Mouse (Mus musculus) hindbrain, embryonic 15.5 days (tissue): Measurements from ENCODE around the gene Gramd1b. TPM values are rescaled to one million over a fixed set of nuclear protein-coding genes. Genes with fewer than 3 reads are reported as not detected.

Source experiments
- ATAC-seq: fragments of 200-750 bp; cut with Nextera tagmentation; 2 replicates; pipeline ENCODE4 v1.8.0; 2017; ENCODE audit warnings: low read depth, moderate number of reproducible peaks, moderate TSS enrichment; ENCODE audit not compliant: low FRiP score
- H3K27ac ChIP-seq: fragments of 300-500 bp; sonication (generic); replicated peaks from 2 replicates; pipeline ENCODE4 v1.5.1; 2015; ENCODE audit warnings: mild to moderate bottlenecking, inconsistent platforms
- H3K27me3 ChIP-seq: fragments of 300-500 bp; sonication (generic); 2 replicates; pipeline ENCODE4 v1.6.1; 2015; ENCODE audit warnings: control low read depth, inconsistent platforms
- H3K36me3 ChIP-seq: fragments of 300-500 bp; sonication (generic); 2 replicates; pipeline ENCODE4 v1.6.1; 2015; ENCODE audit warnings: control low read depth, inconsistent platforms
- H3K4me1 ChIP-seq: fragments of 300-500 bp; sonication (generic); replicated peaks from 2 replicates; pipeline ENCODE4 v1.6.1; 2015; ENCODE audit warnings: control low read depth, inconsistent platforms
- H3K4me2 ChIP-seq: fragments of 300-500 bp; sonication (generic); 2 replicates; pipeline ENCODE4 v1.6.1; 2015; ENCODE audit warnings: moderate library complexity, mild to moderate bottlenecking, inconsistent platforms
- H3K4me3 ChIP-seq: fragments of 300-500 bp; sonication (generic); 2 replicates; pipeline ENCODE4 v1.5.1; 2015; ENCODE audit warnings: mild to moderate bottlenecking, inconsistent platforms
- H3K9ac ChIP-seq: fragments of 300-500 bp; sonication (generic); 2 replicates; pipeline ENCODE4 v1.6.1; 2015; ENCODE audit warnings: inconsistent platforms
- H3K9me3 ChIP-seq: fragments of 300-500 bp; sonication (generic); 2 replicates; pipeline ENCODE4 v1.6.1; 2016; ENCODE audit warnings: control low read depth, inconsistent platforms
- WGBS: fragments of 180-500 bp; shearing (Covaris S2); methylation state at CpG from one replicate; pipeline ENCODE4 v1.1.7; 2015; 5-methylcytosine and 5-hydroxymethylcytosine counted together
- polyA plus RNA-seq: library from polyadenylated mRNA; unstranded; fragments of >200 nt; fragmentation: Nextera tagmentation; extraction: Ambion mirVana; gene quantifications from 2 replicates; pipeline ENCODE4 v1.2.1, GENCODE M21; 2015

Gramd1b gene
- polyA plus RNA-seq, 1 experiment from 2014 or later = 12.6 TPM

DNA sequence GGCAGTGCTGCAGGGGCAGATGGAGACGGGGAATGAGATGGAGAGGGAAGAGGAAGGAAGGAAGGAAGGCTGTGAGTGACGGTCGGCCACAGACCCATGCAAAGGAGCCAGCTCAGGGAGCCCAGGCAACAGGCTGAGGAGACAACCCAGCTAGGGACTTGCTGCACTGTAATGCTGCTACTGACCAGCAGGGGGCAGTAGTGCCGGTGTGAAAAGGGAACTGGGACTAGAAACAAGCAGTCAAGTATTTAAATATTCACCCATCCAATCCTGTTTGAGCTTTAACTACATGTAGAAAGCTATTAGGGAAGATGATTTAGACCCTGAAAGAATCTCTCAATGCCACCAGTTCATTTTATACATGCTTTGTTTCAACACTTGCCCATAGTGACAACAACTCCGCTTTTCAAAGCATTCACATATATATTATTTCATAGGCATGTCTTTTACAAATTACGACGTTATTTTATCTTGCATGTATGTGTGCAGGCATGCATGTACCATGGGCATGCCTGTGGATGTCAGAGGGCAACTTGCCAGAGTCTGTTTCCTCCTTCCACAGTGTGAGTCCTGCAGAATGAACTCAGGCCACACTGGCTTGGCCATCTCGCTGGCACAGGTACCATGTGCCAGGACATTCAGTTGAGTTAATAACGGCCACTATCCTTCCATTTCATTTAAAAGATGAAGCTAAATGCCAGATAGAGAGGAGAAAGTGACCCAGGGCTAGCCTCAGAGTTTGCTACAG is 197.4 kb downstream of the Gramd1b start:
- H3K27ac ChIP-seq = no peak overlapping the region
- peaks cover 18% of the 10 kb centered on the region for H3K36me3 ChIP-seq
- ATAC-seq = no peak
- no peaks in the 10 kb centered on the region for H3K9me3 ChIP-seq
- H3K4me3 ChIP-seq = no peak overlapping the region
- no peak overlapping the region for H3K4me2 ChIP-seq
- peaks cover 31% of the 10 kb centered on the region for H3K4me1 ChIP-seq
- 57% methylated on average over 9 of the region's 9 CpGs for WGBS
- H3K9ac ChIP-seq = no peak overlapping the region
- no peaks in the 10 kb centered on the region for H3K27me3 ChIP-seq

DNA sequence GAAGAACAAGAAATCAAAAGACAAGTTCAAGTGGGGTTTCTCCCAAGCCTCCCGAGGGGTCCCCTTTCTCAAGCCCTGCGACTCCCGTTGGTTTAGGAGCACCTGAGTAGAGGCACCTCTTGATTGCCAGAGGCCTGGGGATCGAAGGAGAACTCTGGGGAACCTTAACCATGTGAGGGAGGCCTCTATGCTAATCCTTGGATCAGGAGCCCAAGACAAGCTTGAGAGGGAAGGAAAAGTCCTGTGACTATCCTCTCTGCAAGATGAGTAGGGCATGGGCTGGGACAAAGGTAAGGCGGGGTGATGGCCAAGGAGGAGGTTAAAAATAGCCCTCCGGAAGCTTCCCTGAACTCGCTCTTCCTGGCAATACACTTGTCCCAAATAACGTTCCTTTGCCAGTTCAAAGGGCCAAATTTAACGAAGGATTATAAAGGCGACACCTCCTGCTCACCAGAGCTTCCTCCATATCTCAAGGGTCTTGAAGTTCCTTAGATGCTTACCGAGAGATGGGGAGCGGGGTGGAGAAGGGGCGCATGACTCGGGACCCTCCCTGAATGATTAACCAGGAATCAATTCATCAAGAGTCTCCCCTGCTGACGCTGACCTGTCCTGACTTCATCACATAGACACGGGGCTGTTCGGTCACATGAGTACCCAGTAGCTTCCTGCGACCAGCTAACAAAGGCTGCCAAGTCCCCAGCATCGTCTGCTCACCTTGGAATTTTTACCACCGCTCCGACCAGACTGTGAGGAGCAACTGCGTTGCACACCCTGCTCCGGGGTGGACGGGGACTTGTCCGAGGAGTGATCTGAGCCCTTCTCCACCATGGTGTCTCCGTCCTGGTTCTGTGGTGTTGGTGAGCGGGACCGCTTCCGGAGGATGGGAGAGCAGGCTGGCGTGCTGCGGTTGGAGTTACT is 198.2 kb downstream of the Gramd1b start:
- no peak overlapping the region for H3K27ac ChIP-seq
- no peaks in the 10 kb centered on the region for H3K9me3 ChIP-seq
- no peak overlapping the region for H3K4me3 ChIP-seq
- no peak for ATAC-seq
- peaks cover 18% of the 10 kb centered on the region for H3K36me3 ChIP-seq
- H3K4me1 ChIP-seq = peaks cover 28% of the 10 kb centered on the region
- 82% methylated on average over 31 of the region's 31 CpGs for WGBS
- no peaks in the 10 kb centered on the region for H3K27me3 ChIP-seq
- no peak overlapping the region for H3K9ac ChIP-seq
- H3K4me2 ChIP-seq = no peak overlapping the region

DNA sequence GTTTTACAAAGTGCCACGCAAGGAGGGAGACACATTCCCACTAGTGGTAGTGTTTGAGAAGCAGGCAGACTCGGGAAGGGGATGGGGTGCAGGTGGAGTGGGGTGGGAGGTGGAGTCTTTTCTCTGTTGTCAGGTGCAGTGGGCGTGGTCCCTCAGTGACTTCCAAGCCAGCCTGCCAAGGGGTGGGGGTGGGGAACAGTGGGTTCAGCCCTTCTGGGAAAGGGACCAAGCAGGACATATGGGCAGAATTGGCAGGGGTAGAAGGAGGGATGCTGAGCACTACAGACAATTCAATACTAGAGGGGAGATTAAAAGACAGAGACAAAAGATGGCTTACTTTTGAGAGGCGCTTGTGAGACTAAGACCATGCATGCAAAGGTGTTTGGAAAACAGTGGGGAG is 198.9 kb downstream of the Gramd1b start:
- H3K4me2 ChIP-seq = no peak overlapping the region
- 71% methylated on average over 4 of the region's 4 CpGs for WGBS

DNA sequence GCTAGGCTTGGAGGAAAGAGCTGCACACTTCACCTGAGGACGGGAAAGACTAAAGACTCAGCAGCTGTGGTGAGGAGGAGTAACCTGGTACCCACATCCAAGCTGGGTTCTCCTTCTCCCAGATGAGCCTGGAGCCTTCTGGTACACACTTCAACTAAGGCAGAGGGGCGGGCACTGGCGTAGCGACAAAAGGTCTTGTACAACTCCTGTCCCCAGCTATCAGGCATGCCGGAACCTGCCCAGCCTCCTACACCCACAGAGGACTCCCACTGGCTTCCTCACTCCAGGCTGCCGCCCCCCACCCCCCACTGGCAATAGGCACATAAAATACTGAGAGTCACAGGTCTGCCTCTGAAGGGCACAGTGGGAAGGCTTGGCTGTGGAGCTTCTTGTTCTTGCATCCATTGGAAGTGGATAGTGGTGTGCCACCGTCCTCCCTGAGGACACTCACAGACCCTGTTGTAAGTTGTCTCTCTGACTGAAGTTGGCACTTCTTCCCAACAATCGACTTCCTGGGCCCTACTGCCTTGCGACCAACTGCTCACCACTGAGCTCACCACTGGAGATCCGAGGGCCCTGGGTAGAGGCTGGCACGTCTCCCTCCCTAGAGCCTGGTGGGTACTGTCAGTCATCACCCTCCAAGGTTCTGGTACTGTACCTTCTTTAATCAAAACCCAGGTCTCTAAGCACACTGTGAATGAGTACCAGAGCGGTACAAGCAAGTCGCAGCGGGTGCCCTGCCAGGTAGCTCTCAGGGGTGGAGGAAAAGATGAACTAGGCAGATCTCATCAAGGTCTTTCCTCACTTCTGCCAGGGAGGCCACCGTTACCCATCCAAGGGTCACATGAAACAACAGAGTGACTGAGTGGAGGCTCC is 199.5 kb downstream of the Gramd1b start:
- H3K4me1 ChIP-seq = peaks cover 14% of the 10 kb centered on the region
- 87% methylated on average over 15 of the region's 15 CpGs for WGBS

More for the DNA sequence above, 198.9 kb downstream of the Gramd1b start:
- Histone ChIP-seq H3K36me3 (peaks cover 18% of the 10 kb centered on the region), H3K27me3 (no peaks in the 10 kb centered on the region), H3K4me3 (no peak overlapping the region), H3K9me3 (no peaks in the 10 kb centered on the region), H3K4me1 (peaks cover 21% of the 10 kb centered on the region), H3K27ac (no peak overlapping the region), H3K9ac (no peak overlapping the region)
- no peak for ATAC-seq

GRCm38 (mm10) chr9:40330609-40331382 is 200.4 kb downstream of the Gramd1b start:
- no peak overlapping the region for H3K27ac ChIP-seq
- H3K36me3 ChIP-seq = peaks cover 28% of the 10 kb centered on the region
- H3K27me3 ChIP-seq = no peaks in the 10 kb centered on the region
- H3K4me1 ChIP-seq = 0 out of 2 replicates have a peak, but pooled peaks cover 6% of the 10 kb centered on the region
- peak; percentile 87 for ATAC-seq
- no peaks in the 10 kb centered on the region for H3K9me3 ChIP-seq
- 57% methylated on average over 19 of the region's 19 CpGs for whole genome bisulfite sequencing
- H3K9ac ChIP-seq = no peak overlapping the region
- no peak overlapping the region for H3K4me3 ChIP-seq
- H3K4me2 ChIP-seq = no peak overlapping the region

More for the DNA sequence above, 199.5 kb downstream of the Gramd1b start:
- H3K4me3 ChIP-seq = no peak overlapping the region
- H3K4me2 ChIP-seq = no peak overlapping the region
- peaks cover 21% of the 10 kb centered on the region for H3K36me3 ChIP-seq
- H3K27me3 ChIP-seq = no peaks in the 10 kb centered on the region
- no peak overlapping the region for H3K27ac ChIP-seq
- no peak for ATAC-seq
- H3K9me3 ChIP-seq = no peaks in the 10 kb centered on the region
- no peak overlapping the region for H3K9ac ChIP-seq

GRCm38 (mm10) chr9:40326260-40326915 is 204.8 kb downstream of the Gramd1b start:
- Histone ChIP-seq H3K4me2 (no peak overlapping the region), H3K4me3 (no peak overlapping the region), H3K4me1 (0 out of 2 replicates have a peak, but pooled peaks cover 4% of the 10 kb centered on the region), H3K27me3 (no peaks in the 10 kb centered on the region), H3K9ac (no peak overlapping the region), H3K36me3 (peaks cover 27% of the 10 kb centered on the region), H3K27ac (no peak overlapping the region), H3K9me3 (no peaks in the 10 kb centered on the region)
- no peak for ATAC-seq
- WGBS = 72% methylated on average over 7 of the region's 7 CpGs

DNA sequence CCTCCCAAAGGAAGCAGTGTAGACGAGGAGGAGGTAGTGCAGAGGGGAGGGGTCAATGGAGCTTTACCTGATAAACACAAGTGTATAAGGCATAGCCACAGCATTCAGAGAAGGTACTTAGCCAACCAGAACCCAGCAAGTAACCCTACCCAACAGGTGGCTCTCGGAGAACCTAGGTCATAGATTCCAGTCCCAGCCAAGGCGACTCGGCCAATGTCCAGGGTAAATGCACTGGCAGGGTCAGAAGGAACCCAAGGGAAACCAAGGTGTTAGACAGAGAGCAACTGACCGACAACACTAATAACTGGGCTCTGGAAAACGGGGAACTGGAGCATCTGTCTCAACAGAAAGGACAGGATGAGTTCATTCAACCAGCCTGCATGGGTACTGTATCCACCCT is 206.4 kb downstream of the Gramd1b start:
- Histone ChIP-seq H3K9me3 (no peaks in the 10 kb centered on the region), H3K9ac (no peak overlapping the region), H3K4me2 (no peak overlapping the region), H3K4me1 (no peaks in the 10 kb centered on the region), H3K27ac (no peak overlapping the region), H3K4me3 (no peak overlapping the region), H3K36me3 (peaks cover 23% of the 10 kb centered on the region), H3K27me3 (no peaks in the 10 kb centered on the region)
- 90% methylated on average over 6 of the region's 6 CpGs for WGBS
- no peak for ATAC-seq

DNA sequence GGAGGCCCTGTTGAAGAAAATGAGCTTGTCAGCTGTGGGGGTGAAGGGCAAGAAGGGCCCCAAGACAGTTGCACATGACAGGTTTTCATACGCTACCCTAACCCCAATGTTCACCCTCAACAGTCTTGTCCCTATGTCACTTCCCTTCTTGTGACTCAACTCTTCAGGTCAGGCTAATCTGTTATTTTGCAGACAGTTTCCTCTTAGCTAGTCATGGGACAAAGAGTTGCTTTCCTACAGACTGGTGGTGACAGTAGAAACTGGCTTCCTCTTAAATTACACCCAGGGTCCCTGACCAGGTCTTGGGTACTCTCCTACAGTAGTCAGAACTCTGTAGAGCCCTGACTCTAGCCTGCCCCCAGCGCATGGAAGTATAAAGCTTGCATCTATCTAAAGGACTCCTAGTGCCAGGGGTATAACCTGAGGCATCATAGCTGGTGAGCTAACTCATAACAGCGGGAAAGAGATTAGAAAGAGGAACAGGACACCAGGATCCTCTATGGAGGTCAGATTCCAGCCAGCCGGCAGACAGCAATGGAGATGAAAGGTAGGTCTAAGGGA is 206.9 kb downstream of the Gramd1b start:
- 95% methylated on average over 4 of the region's 4 CpGs for WGBS
- H3K9me3 ChIP-seq = no peaks in the 10 kb centered on the region
- ATAC-seq = no peak

GRCm38 (mm10) chr9:40323773-40324172 is 207.4 kb downstream of the Gramd1b start:
- H3K9ac ChIP-seq = no peak overlapping the region
- no peaks in the 10 kb centered on the region for H3K9me3 ChIP-seq
- whole genome bisulfite sequencing = 87% methylated on average over 6 of the region's 6 CpGs
- H3K27me3 ChIP-seq = no peaks in the 10 kb centered on the region
- peaks cover 18% of the 10 kb centered on the region for H3K36me3 ChIP-seq
- H3K4me3 ChIP-seq = no peak overlapping the region
- H3K4me2 ChIP-seq = no peak overlapping the region
- no peaks in the 10 kb centered on the region for H3K4me1 ChIP-seq
- no peak overlapping the region for H3K27ac ChIP-seq
- ATAC-seq = no peak

More for the DNA sequence above, 206.9 kb downstream of the Gramd1b start:
- Histone ChIP-seq H3K4me1 (no peaks in the 10 kb centered on the region), H3K9ac (no peak overlapping the region), H3K36me3 (peaks cover 18% of the 10 kb centered on the region), H3K27me3 (no peaks in the 10 kb centered on the region), H3K4me2 (no peak overlapping the region), H3K27ac (no peak overlapping the region), H3K4me3 (no peak overlapping the region)

DNA sequence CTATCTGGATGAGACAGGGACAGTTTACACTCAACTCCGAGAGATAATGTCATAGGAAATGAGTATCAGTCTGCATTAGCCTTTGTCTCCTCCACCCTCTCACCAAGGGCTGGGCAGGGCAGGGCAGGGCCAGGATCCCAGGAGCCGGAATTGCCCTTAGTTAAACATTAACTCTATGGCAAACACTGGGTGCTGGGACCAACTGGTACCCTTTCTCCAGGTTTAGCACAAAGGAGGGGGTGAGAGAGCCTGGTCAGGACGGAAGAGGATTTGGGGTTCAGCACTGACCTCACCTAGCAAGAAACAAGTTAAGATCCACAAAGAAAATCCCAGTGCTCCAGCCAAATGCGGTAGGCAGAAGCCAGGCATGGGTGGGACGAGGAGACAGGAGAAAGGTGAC is 208.0 kb downstream of the Gramd1b start:
- ATAC-seq = no peak
- Histone ChIP-seq H3K4me2 (no peak overlapping the region), H3K36me3 (peaks cover 18% of the 10 kb centered on the region), H3K9me3 (no peaks in the 10 kb centered on the region), H3K4me3 (no peak overlapping the region), H3K27me3 (no peaks in the 10 kb centered on the region), H3K27ac (no peak overlapping the region), H3K9ac (no peak overlapping the region), H3K4me1 (no peaks in the 10 kb centered on the region)
- 78% methylated on average over 5 of the region's 5 CpGs for WGBS
